Mouse (Mus musculus) kidney, adult 11 months (tissue): Measurements from ENCODE around the gene Tenm2.

Source experiments
- DNase-seq: peaks from one replicate; pipeline ENCODE4 v3.0.0; 2022

Tenm2 gene

DNA sequence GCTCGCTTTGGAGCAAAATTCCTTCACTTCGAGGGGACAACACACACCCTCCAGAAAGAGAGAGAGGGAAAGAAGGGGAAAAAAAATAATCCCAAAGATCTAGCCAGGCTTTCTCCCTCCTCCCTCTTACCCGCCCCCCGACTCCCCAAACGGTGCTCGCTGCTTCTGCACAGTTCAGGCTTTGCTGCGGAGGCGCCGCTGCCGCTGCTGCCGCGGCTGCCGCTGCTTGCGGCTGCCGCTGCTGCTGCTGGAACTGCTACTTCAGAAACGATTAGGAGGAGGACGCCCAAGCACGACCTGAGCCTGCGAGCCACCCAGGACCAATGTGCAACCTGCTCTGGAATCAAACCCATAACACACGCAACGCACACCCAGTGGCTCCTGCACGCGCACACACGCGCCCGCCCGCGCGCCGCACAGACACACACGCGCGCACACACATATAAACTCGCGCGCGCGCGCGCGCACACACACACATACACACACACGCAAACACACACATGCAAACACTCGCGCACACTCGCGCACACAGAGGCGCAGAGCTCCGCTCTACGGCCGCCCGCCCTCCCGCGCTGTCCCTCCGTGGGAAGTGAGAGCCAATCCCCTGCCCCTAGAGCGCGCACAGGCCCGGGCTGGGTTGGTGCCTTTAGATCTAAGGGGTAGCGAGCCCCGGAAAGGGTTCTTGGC, at the start of gene Tenm2:
TSS of gene Tenm2 (minus strand) at position 51 of the 687 bp plus-strand sequence.
- no peak for DNase-seq

DNA sequence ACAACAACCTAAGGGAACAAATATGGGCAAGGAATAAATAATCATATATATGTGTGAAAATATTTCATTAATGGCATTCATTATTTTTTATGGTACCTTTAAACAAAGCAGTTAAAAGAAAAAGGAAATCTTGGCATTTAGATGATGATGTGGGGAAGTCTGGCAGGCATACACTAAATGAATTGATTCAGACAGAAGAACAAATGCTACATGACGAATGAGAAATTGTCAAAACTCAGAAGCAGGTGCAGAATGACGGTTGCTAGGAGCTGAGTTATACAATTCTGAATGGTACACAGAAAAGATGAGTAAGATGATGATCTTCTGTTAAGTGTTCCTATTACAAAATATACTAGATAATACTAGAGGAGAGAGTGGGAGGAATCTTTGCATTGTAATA, 49.4 kb upstream of the Tenm2 start:
- DNase-seq = no peak

- DNase-seq = no peak
Measured at GRCm38 (mm10) chr11:37248796-37249195, 13.0 kb upstream of the Tenm2 start.

DNA sequence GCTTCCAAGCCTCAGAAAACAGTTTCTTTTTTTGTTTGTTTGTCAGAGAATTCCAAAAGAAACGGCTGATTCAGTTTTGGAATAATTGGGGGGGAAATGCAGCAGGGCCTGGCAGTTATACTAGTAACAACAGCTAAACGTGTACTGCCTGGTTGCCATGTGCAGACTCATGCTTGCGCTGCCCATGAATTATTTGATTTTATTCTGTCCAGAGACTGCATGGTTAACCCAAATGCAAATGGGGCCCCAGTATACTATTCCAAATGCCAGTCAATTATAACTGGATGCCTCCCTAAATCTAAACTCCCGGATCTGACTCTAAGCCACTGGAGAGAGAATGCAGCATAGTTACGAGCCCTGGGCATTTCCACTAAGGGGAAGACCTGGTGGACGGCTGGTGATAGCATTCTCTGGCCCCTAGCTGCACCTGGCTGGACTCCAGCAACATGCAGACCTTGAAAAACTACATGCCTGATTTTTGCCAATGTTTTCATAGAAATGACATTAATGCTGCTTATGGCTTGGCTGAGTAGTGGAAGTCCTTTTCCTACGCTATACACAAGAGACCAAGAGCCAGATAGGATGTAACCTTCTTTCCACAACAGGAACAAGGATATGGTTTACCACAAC, 1.4 kb upstream of the Tenm2 start:
- DNase-seq = no peak

DNA sequence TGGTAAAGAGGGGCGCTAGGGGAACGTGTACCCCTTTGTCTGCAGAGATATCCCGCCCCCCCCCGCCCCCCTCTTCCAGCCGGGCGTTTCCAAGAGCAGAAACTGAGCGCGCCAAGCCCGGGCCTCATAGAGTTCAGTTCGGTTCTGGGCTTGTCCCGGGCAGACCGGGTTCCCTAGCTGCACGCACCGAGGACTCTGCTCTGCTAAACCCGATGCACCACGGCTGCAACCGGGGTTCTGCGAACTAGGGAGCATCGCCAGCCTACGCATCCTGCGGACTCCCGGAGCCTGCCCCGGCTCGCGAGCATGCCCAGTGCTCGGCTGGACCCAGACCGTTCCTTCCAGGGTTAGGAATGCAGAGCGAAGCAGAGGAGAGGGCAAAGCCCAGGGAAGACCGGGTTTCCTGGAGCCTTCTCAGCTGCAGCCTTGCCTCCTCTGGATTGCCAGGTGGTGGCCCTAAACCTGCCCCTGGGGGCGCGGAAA, 878 bp upstream of the Tenm2 start:
- DNase-seq = no peak

DNA sequence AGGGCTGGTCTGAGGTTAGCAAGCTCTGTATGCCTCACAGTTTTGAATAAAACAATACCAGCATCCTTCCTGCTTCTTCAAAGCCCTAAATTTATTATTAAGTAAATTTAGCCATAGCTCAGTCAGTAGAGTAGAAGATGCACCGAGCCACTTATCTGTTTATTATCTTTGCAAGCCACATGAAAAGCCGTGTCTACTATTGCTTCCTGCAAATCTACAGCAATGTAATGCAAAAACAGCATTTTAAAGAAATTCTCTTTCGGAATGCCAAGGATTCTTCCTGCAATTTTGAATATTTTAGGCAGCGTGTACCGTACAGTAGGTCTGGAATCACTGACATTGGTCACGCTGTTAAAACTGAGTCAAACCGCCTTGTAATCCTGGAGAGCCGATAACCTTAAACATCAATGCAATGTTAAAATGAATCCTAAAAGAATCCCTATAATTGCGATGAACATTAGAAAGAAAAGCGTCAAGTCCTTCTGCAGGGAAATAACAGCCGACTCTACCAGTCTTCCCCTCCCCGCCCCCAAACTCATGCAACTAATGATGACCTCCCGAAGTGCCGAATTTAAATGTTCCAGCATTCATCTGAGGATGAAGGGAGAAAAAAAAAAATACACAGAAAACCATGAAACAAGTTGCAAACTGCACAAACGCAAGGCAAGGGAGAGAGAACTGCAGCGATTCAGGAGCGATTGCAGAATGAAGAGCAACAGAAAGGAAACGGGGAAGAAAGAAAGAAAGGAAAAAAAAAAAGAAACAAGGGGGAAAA, 556 bp downstream of the Tenm2 start:
- no peak for DNase-seq

DNA sequence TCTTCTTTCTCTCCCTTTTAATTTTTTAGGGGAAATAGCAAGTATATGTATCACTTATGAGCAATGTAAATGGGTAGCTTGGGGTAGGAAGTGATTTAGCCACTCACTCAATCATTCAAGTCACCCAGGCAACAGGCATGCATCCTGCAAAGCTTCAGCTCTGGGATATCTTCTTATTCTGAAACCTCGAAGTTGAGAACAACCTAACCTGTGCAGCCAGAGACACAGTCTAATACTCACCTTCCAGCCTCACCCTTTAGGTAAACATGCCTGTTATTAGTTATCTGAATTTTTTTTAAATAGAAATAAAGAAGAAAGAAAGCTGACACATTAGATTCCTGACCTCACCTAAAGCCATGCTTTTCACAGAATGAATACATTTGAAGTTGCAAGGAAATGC, 8.4 kb downstream of the Tenm2 start:
- DNase-seq = no peak

DNA sequence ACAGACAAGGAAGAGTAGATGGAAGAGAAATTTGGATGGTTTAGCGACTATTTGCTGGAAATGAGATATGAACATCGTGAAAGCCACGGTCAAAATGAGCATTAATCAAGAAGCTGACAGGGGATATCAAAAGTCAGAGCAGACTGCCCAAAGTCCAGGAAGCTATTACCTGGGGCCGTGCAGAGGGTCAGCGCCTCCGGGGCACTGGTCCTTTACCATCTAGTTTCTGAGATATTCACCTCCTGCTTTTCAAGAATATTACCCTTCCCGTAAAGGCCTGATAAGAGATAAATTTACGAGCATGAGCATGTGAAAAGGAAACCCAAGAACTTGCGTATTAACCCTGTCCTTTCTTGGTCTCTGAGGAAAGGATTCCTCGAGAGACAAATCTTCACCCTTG, 8.8 kb downstream of the Tenm2 start:
- DNase-seq = no peak

DNA sequence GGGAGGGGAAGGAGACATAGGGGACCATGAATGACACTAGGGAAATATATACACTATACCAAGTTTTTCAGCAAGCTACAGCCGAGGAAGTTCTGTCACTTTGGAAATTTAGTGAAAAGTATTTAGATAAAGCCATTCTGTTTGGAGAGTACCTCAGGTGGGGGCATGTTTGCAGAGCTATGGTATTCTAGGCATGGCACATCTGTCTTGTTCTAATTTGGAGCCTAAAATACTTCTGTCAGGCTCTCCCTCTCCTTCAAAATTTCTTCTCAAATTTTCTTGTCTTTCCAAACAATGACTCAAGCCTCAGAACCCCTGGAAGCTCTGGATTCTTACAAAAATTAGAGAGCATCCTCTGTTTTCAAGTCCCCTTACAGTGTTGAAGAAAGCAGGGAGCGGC, 13.0 kb downstream of the Tenm2 start:
- no peak for DNase-seq

GRCm38 (mm10) chr11:37222056-37222455, 13.7 kb downstream of the Tenm2 start:
- DNase-seq = no peak

DNA sequence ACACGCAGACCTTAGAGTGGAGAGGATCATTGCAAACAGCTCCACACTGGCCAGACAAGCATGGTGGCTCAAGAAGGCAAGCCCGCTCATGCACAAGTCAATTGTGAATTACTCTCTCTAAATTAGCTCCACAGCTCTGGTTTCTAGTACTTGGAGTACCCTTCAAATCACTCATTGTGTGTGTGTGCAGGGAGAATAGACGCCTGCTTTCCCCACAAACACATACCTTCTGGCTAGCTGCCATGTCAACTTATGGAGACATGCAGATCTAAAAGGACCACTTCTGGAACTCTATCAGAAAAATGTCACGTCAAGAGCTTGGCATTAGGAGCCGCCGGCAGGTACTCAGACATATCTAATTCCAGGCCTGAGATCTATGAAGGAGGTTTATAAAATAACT, 14.8 kb downstream of the Tenm2 start:
- no peak for DNase-seq

DNA sequence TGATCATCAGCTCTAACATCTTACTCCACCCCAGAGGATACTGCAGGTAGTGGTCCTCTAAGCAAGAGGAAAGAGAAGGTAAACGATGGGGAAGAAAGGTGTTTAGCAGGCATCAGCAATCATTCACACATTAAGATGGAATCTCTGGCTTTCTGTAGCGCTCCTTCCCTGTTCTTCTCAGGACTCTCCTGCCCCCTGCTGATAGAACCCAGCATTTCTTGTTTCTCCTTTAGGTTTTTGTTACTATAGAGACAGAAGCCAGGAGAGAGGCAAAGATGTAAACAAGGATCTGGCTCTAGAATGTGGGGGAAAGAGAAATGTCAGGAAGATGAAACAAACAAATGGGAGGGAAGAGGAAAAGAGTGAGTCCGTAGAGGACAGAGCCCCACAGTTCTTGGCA, 49.6 kb downstream of the Tenm2 start:
- peak; percentile 5 for DNase-seq

DNA sequence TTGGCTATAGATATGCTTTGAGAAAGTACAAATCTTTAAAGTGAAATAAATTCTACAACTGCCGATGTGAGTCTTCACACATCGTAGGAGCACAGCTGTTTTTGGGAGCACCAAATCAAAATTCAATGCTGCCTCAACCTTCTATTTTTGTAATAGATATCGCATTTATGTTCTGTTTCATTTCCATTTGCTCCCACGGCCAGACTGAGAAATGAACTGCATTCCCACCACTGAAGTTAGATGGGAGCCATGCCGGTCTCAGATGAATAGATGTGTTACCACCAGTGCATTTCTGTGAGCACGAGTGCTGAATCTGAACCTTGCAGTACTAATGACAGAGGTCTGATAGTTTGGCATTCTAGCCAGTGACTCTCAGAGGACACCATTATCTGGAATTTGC, 58.3 kb downstream of the Tenm2 start:
- no peak for DNase-seq

DNA sequence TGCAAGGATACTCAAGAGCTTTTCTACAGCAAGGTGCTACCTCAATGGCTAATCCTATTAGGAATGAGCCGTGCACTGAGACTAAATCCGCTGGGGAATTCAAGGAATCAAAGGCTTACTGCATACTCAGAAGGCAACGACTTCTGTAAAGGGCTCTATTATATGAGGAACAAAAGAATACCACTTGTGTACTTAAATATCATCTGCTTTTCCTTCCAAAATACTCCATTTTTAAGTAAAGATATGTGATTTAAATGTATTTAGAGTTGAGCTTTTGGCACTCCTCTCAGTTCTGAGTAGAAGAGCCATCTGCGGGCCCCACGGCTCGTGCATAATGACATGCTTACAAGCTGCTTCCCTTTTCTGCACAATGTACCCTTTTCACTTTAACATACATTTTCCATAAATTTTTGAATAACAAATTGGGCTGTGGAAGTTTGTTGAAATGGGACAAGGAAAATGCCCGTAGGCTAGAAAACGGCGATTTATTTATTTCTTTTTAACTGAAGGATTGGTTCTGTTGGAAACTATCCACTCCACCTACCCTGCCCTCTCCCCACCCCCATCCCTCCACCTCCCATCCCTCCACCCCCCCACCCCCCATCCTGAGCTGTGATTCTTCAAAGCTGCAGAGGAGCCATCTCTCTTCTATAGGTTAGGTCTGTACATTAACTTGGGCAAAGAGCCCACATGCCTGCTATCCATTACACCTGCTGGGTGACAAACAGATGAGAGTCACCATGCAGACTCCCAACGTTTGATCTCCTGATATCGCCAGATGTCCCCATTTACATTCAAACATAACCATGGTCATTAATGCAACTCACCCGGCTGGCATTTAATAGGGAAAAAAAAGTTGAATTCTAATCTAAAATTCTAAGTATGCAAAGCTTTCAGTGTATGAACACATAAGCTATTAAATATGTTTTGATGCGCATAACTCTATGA, 81.6 kb downstream of the Tenm2 start:
- DNase-seq = no peak

GRCm38 (mm10) chr11:37153382-37153781, 82.4 kb downstream of the Tenm2 start:
- DNase-seq = no peak

DNA sequence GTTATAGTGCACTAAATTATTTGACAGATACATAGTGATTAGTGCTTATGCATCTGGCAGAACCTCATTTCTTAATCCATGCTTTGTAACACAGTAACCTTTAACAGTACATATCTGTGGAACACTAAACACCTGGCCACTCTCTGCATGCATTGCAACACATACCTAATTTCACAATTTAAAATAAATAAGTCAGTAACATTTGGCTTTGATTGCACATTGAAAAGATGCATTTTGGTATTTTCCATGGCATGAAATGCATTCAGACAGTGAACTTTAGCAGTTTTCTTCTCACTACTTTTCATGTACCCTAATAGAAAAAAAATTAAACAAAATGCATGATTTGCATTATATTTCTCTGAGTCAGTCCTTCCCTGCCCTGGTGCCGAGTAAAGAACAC, 85.8 kb downstream of the Tenm2 start:
- DNase-seq = no peak

DNA sequence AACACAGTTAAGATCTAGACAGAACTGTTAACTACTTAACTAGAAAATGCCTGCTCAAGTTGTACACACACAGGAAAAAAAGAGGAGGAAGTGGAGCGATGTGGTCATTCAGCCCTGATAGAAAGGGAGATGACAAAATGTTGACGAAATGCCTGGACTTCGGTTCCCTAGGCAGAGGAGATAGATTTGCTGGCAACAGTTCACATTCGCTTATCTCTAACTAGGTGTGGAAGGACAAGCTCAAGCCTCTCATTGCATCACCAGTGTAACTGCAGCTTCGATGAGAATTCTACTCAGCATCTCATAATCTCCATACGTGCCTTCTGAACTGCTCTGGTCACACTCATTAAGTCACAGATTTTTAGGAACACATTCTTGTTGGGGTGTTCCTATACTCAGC, 91.8 kb downstream of the Tenm2 start:
- DNase-seq = no peak

DNA sequence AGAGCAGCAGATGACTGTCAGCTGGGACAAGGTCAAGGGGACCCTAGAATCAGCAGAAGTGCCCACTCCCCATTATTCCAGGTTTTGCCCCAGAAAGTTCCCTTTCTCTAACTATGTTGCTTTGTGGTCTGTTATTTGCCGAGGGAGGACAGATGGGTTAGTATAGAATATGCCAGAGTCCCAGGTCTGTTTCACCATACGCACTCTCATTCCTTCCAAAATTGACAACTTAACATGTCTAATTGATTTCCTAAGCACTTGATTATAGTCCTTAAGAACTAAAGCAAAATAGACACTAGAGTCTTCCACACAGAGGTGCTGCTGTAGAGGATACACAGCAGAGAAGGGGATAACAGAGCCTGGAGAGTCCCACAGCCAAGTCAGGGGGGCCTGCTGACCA, 92.3 kb downstream of the Tenm2 start:
- no peak for DNase-seq

- no peak for DNase-seq
Measured at GRCm38 (mm10) chr11:37128893-37129292, 106.9 kb downstream of the Tenm2 start.

GRCm38 (mm10) chr11:37118058-37118457, 117.7 kb downstream of the Tenm2 start:
- no peak for DNase-seq

DNA sequence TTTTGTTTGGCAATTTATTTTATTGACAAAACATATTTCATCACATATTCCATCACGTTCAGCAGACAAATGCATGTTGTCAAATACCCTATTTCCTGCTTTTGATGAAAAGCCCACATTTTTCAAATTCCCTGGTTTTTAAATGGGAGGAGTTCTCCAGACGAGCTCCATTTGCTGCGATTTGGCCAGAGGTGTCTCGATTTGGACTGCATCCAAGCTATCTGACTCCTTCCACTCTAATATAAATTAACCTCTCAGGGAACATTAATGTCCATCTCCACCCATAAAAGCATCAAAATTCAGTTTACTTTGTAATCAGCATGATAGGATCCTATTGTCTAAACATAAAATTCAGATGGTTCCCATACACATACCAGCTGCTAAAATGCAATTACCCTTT, 120.6 kb downstream of the Tenm2 start:
- no peak for DNase-seq

GRCm38 (mm10) chr11:37107069-37107468, 128.7 kb downstream of the Tenm2 start:
- no peak for DNase-seq

GRCm38 (mm10) chr11:37079403-37079802, 156.4 kb downstream of the Tenm2 start:
- DNase-seq = no peak
